Mouse (Mus musculus): ENCODE measurements around the gene Dapk3.

- no peak for TF ChIP-seq CTCF (IDR thresholded peaks at IDR 0.05; ENCODE audit: control insufficient read depth, insufficient read depth, insufficient read length)
- TF ChIP-seq USF1 (IDR thresholded peaks at IDR 0.05; ENCODE audit: low read depth) = no peak
- no peak for TF ChIP-seq CEBPB (IDR thresholded peaks at IDR 0.05; ENCODE audit: low read depth)
- no peak for TF ChIP-seq MYOD1 (IDR thresholded peaks at IDR 0.05; ENCODE audit: control insufficient read depth, insufficient read length, low read depth)
- no peak for TF ChIP-seq MAX (IDR thresholded peaks at IDR 0.05)
- no peak for TF ChIP-seq MYOG (IDR thresholded peaks at IDR 0.05; ENCODE audit: control insufficient read depth, extremely low read depth, insufficient read length)
Measured at GRCm38 (mm10) chr10:81195300-81195699, 12.5 kb downstream of the Dapk3 start.
